Mouse (Mus musculus) adrenal gland, adult 2 months (tissue): ENCODE results near the gene Lin28b. TPM values are rescaled to one million over a fixed set of nuclear protein-coding genes. Genes with fewer than 3 reads are reported as not detected.
A peak's percentile ranks its signal among the peaks of the same experiment; 100 is the strongest.
"Not testable (repeated sequence)": the region's sequence is repeated elsewhere in the genome, so short reads cannot be mapped to it uniquely, and the experiment has no call there.

ENCODE experiments used
- DNase-seq: peaks from one replicate; pipeline ENCODE4 v3.0.0; 2021
- polyA plus RNA-seq: library from polyadenylated mRNA; depleted of rRNA; stranded (reverse); fragments of >200 nt; gene quantifications from 2 replicates; pipeline ENCODE4 v1.2.3, GENCODE M21; 2012
- total RNA-seq, 2 experiments: library from RNA; stranded (reverse); gene quantifications; 2 replicates each; pipeline ENCODE4 v1.2.3; 2021

Lin28b gene
- total and polyA plus RNA-seq, 3 experiments = not detected

- no peak for DNase-seq
Observed at GRCm38 (mm10) chr10:45411741-45412140, 74.5 kb downstream of the Lin28b start.

DNA sequence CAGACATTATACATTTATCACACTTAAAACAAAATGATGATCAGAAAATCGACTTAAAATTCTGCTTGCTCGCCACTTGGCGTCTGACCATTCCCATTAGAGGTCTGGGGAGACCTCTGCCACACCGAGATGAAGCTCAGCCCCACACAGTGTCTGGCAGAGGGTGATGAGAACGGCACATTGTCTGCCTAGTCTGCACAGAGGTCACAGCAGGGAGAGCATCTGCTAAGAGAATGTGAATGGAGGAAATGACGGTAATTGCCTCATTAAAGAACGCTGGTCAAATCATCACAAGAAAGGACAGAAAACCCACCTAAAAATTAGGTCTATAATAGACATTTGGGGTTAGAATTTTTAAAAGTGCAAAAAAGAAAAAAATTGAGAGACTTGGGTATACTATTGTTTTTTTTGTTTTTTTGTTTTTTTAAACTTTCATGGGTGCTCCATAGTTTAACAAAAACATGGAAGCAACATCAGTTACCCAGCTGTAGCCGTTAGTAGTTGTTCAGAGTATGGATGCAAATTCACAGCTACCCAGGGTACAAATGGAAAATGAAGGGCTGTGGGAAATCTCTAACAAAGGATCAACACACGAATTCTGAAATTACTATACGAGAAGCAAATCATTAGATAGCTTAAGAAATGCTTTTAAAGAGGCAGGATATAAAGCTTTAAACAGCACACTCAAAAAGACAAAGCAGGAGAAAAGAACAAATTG lies 75.4 kb downstream of the Lin28b start:
- DNase-seq = no peak

GRCm38 (mm10) chr10:45399702-45400243 lies 86.4 kb downstream of the Lin28b start:
- DNase-seq = no peak

GRCm38 (mm10) chr10:45398211-45398610 lies 88.0 kb downstream of the Lin28b start:
- DNase-seq = no peak

DNA sequence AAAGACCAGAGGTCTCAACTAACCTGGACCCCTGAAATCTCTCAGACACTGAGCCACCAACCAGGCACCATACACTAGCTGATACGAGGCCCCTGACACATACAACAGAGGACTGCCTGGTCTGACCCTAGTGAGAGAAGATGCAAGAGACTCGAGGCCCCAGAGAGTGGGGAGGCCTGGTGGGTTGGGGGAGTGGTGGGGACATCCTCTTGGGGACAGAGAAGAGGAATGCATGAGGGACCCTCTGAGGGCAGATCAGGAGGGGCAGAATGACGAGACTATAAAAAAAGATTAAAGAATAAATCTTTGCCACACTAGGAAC lies 103.6 kb downstream of the Lin28b start:
- no peak for DNase-seq

- DNase-seq = no peak
Observed at GRCm38 (mm10) chr10:45381937-45382636, 104.1 kb downstream of the Lin28b start.

- no peak for DNase-seq
Observed at GRCm38 (mm10) chr10:45378269-45378668, 107.9 kb downstream of the Lin28b start.

DNA sequence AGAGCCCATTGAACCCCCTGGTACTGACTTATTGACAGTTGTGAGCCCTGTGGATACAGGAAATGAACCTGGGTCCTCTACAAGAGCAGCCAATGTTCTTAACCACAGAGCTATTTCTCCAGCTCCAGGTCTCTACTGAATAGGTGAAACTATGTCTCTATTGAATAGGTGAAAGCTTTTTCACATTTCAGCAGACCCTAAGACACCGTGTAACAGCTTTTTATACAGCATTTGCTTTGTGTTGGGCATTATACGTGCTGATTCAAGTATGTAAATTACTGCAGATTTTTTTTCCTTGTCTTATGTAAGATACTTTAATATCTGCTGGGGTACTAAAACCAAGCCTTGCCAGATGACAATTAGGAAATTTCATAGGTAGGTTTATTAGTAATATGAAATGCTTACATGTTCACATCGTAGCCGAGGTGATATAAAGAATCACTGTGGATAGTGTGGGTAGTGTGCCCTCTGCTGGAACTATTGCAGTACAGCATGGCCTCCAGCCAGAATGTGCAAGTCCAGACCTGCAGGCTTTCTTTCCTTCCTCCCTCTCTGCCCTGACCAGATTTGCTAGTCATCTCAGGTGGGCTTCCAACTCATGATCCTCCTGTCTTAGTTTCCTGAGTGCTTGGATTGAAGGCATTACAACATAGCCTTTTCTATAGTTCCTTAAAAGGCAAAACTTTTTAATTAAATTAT lies 113.1 kb downstream of the Lin28b start:
- peak; percentile 52 for DNase-seq

DNA sequence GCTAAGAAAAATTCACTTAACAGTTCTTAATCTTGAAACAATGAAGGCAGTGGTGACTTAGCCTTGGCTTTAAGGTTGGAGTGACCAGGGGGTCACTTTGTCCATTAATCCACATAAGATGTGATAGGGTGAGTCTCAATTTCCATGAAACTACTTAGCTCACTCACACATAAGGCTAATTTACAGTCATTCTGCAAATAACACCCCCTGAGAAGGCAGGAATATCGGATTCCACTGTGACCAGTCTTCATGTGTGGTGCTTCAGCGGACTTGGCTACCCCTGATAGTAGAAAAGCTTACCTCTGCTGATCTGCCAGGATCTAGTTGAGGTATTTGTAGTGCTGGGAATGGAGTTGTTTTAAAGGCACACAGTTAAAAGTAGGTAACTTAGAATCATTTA lies 115.7 kb downstream of the Lin28b start:
- no peak for DNase-seq

GRCm38 (mm10) chr10:45369639-45370038 lies 116.6 kb downstream of the Lin28b start:
- DNase-seq = no peak

DNA sequence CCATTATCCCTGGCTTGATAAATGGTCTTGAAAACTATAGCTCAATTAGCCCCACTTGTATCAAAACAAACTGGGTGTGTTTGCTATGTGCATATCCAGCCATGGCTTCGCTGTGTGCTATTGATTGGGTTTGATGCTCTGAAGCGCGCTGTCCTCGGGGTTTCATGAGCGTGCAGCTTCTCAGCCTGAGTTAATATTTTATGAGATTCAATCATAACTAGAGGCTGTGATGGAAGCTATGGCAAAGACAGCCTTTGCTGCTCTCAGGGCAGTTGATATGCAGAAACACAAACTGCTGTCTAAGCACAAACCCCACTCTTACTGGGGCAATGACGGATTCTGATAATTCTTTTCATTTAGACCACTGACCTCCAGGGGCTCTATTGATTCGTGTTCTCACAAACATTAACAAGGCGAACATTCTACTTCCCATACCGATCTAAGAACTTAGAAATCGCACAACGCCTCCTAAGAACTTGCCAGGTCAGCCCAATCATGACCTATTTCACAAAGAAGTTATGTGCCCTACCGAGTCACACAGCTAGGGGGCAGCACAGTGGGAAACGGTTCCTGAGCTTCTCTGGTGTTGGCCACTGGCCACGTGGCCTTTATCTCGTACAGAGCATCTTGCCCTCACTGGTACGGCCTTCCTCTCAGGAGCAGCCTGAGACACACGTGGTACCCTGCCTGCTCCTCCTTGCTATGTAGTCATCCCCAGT lies 119.0 kb downstream of the Lin28b start:
- DNase-seq = no peak

DNA sequence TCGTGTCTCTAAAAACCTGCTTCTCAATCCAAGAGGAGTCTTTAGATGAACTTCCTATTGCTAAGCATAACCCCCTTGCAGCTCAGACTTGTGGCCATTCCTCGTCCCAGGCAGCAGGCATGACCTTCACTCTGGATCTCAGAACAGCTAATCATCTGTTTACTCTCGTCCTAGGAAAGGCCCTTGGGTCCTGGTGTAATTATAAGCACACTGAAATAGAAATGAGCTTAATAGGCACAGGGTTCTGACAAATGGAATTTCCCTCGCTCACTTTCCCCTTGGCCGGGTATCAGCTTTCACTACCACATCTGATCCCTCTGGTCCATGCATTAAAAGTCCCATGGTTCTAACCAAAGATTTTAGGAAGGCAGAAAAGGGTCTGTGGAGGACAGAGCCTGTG lies 122.8 kb downstream of the Lin28b start:
- no peak for DNase-seq

DNA sequence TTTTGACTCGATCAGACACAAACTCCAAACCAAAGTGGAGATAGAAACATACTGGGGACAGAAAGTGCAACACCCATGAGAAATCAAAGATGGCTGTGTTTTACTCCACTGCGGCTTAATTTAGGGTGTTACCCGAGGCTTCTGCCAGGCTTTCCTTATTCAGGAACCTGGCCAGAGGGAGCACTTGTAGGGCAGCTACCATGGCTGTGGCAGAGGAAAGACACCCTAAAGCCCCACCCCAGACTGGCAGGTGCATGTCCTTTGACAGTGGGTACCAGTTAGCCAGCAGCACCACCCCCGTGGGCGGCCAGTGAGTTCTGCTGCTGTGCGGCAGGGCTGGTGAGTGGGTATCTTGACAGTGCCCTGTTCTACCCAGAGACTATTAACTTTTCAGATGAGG lies 130.1 kb downstream of the Lin28b start:
- DNase-seq = no peak

GRCm38 (mm10) chr10:45348143-45348542 lies 138.1 kb downstream of the Lin28b start:
- DNase-seq = not testable (repeated sequence)

GRCm38 (mm10) chr10:45345217-45345616 lies 141.0 kb downstream of the Lin28b start:
- DNase-seq = no peak

- DNase-seq = no peak
Observed at GRCm38 (mm10) chr10:45344381-45344780, 141.8 kb downstream of the Lin28b start.

- DNase-seq = no peak
Observed at GRCm38 (mm10) chr10:45339106-45339505, 147.1 kb downstream of the Lin28b start.

GRCm38 (mm10) chr10:45335434-45336422 lies 150.5 kb downstream of the Lin28b start, which contains the start of gene Bves:
TSS of gene Bves (plus strand) at chr10:45335772.
- DNase-seq = peak; percentile 5

GRCm38 (mm10) chr10:45334925-45335324 lies 151.3 kb downstream of the Lin28b start:
- no peak for DNase-seq

GRCm38 (mm10) chr10:45328196-45329000 lies 157.8 kb downstream of the Lin28b start:
- no peak for DNase-seq
